Mouse (Mus musculus) Patski (cell line): ENCODE data around the gene Zdhhc8. TPM values are rescaled to one million over a fixed set of nuclear protein-coding genes. Genes with fewer than 3 reads are reported as not detected.

Experiments used
- ATAC-seq: fragments of 100-300 bp; one replicate; pipeline ENCODE4 v1.8.0; 2021
- CTCF ChIA-PET: fragments of 350-600 bp; sonication (Branson Sonifier 250); formaldehyde crosslinking; loops from one replicate; lab custom pipeline; 2022; ENCODE audit warnings: inconsistent platforms; lab: Charles Lee
- POLR2A ChIA-PET: fragments of 350-600 bp; sonication (Branson Sonifier 250); formaldehyde crosslinking; loops from one replicate; lab custom pipeline; 2022; ENCODE audit warnings: antibody characterized with exemption, inconsistent platforms; lab: Charles Lee
- DNase-seq: peaks from one replicate; pipeline ENCODE4 v3.0.0-alpha.2; 2011; ENCODE audit warnings: low read depth, low spot score
- H3K27me3 ChIP-seq: fragments of 371-371 bp; one replicate; pipeline ENCODE4 v1.5.1; 2021
- CTCF ChIP-seq: fragments of 100-300 bp; IDR thresholded peaks from one replicate; pipeline ENCODE4 v1.5.1; 2021
- in situ Hi-C: fragments of 300-500 bp; cut with MboI; formaldehyde crosslinking; loops from 3 replicates; pipeline ENCODE4 v1.11.1; 2018; ENCODE audit warnings: low pct_unique_long_range_greater_than_20kb, mixed read lengths
- polyA plus RNA-seq: library from polyadenylated mRNA; unstranded; gene quantifications from one replicate; pipeline ENCODE4 v1.2.3, GENCODE M21; 2021

The Zdhhc8 gene
- polyA plus RNA-seq, 1 experiment from 2014 or later, result 34.4 TPM

GRCm38 (mm10) chr16:18248433-18249363 lies 13.8 kb upstream of the Zdhhc8 start, which contains the start of the genes Trmt2a and Ranbp1:
Trmt2a (plus strand) TSS chr16:18248679.
Ranbp1 (minus strand) TSS chr16:18248732.
- POLR2A ChIA-PET, result interaction anchor here (0.7 to 1.4 kb wide), 2 partner anchors 12 to 131 kb away, joined by 3 to 4 read pairs; no protein-coding TSS in a partner anchor
- H3K27me3 ChIP-seq, result no peaks in the 10 kb centered on the region
- TF ChIP-seq CTCF, result no peak
- peak; percentile 90 for ATAC-seq
- CTCF ChIA-PET, result interaction anchor here (1.2 kb wide), 1 partner anchor 13 kb away, joined by 4 read pairs; no protein-coding TSS in a partner anchor
- peak; percentile 87 for DNase-seq
- in situ Hi-C loops, result no loop called here

GRCm38 (mm10) chr16:18247521-18248399 lies 12.8 kb upstream of the Zdhhc8 start:
- ChIA-PET CTCF (interaction anchor here (1.2 kb wide), 1 partner anchor 12 kb away, joined by 4 read pairs; no protein-coding TSS in a partner anchor), POLR2A (interaction anchor here (0.6 to 1.4 kb wide), 3 partner anchors 11 to 375 kb away, joined by 3 to 5 read pairs (median 4); no protein-coding TSS in a partner anchor)
- TF ChIP-seq CTCF, result no peak
- no peaks in the 10 kb centered on the region for H3K27me3 ChIP-seq
- peak; percentile 23 for ATAC-seq
- in situ Hi-C loops, result no loop called here
- DNase-seq, result no peak

GRCm38 (mm10) chr16:18241581-18241980 lies 6.6 kb upstream of the Zdhhc8 start:
- POLR2A ChIA-PET, result interaction anchor here (1.2 kb wide), 1 partner anchor 161 kb away, joined by 3 read pairs; no protein-coding TSS in a partner anchor
- CTCF ChIA-PET, result no interaction called here
- no peaks in the 10 kb centered on the region for H3K27me3 ChIP-seq

GRCm38 (mm10) chr16:18236676-18237501 lies 2.0 kb upstream of the Zdhhc8 start:
- CTCF ChIA-PET, result interaction anchor here (1.8 kb wide), 1 partner anchor 11 kb away, joined by 4 read pairs; no protein-coding TSS in a partner anchor
- no peak for TF ChIP-seq CTCF
- POLR2A ChIA-PET, result interaction anchor here (0.6 to 0.8 kb wide), 2 partner anchors 11 to 18 kb away, joined by 3 to 4 read pairs; partner anchors contain the start of genes Ranbp1 and Trmt2a
- no peak for DNase-seq
- in situ Hi-C loops, result no loop called here
- ATAC-seq, result no peak
- no peaks in the 10 kb centered on the region for H3K27me3 ChIP-seq

More at GRCm38 (mm10) chr16:18241581-18241980, 6.6 kb upstream of the Zdhhc8 start:
- in situ Hi-C loops, result no loop called here
- DNase-seq, result no peak
- ATAC-seq, result no peak
- no peak for TF ChIP-seq CTCF

- in situ Hi-C loops, result no loop called here
- TF ChIP-seq CTCF, result no peak
- no peak for DNase-seq
- ChIA-PET POLR2A (interaction anchor here (0.7 kb wide), 1 partner anchor 15 kb away, joined by 3 read pairs; no protein-coding TSS in a partner anchor), CTCF (interaction anchor here (0.7 to 1.8 kb wide), 2 partner anchors 12 to 49 kb away, joined by 3 to 4 read pairs; no protein-coding TSS in a partner anchor)
- H3K27me3 ChIP-seq, result no peaks in the 10 kb centered on the region
- peak; percentile 44 for ATAC-seq
These were observed 591 bp upstream of the Zdhhc8 start for GRCm38 (mm10) chr16:18235389-18236065.

GRCm38 (mm10) chr16:18233919-18234670 lies 841 bp downstream of the Zdhhc8 start:
- in situ Hi-C loops, result no loop called here
- DNase-seq (no peak), ATAC-seq (peak; percentile 15)
- POLR2A ChIA-PET, result no interaction called here
- CTCF ChIA-PET, result no interaction called here
- no peaks in the 10 kb centered on the region for H3K27me3 ChIP-seq
- TF ChIP-seq CTCF, result no peak

GRCm38 (mm10) chr16:18233451-18233850 lies 1.5 kb downstream of the Zdhhc8 start:
- in situ Hi-C loops, result no loop called here
- no peak for TF ChIP-seq CTCF
- CTCF ChIA-PET, result no interaction called here
- POLR2A ChIA-PET, result no interaction called here
- no peaks in the 10 kb centered on the region for H3K27me3 ChIP-seq
- DNase-seq (no peak), ATAC-seq (no peak)

- no peak for DNase-seq
- H3K27me3 ChIP-seq, result no peaks in the 10 kb centered on the region
- ATAC-seq, result no peak
- CTCF ChIA-PET, result no interaction called here
- POLR2A ChIA-PET, result no interaction called here
- in situ Hi-C loops, result no loop called here
- no peak for TF ChIP-seq CTCF
These were observed 3.5 kb downstream of the Zdhhc8 start for GRCm38 (mm10) chr16:18231451-18231850.
